Mouse (Mus musculus) embryo, embryonic 11 days (tissue): Measurements from ENCODE around the gene Mterf1a.
"Not testable (repeated sequence)": the region's sequence is repeated elsewhere in the genome, so short reads cannot be mapped to it uniquely, and the experiment has no call there.

ENCODE experiments used
- DNase-seq: peaks from one replicate; pipeline ENCODE4 v3.0.0-alpha.2; 2015

Gene Mterf1a

GRCm38 (mm10) chr5:3893459-3894293, at the start of gene Mterf1a:
Gene Mterf1a (minus strand): TSS chr5:3893933.
- DNase-seq, result peak; percentile 7

GRCm38 (mm10) chr5:3943169-3943568, 49.4 kb upstream of the Mterf1a start:
- DNase-seq, result not testable (repeated sequence)

GRCm38 (mm10) chr5:3941240-3941639, 47.5 kb upstream of the Mterf1a start:
- DNase-seq, result no peak

DNA sequence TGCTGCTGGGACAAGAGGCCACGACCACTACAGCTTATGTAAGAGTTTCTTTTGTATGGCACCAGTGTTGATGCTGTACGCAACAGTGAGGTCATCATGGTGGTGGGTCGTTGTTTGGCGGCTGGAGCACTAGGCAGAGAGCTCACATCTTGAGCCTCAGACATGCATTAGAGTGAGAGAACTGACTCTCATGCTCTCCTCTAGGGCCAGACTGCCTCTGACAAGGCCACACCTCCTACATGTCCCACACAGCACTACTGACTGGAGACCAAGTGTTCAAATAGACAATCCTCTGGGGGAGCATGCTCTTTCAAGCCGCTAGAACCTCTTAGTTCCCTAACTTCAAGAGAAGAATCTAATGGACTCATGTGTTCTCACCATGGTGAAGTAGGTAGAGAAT, 45.6 kb upstream of the Mterf1a start:
- no peak for DNase-seq

- no peak for DNase-seq
These were observed 45.2 kb upstream of the Mterf1a start for GRCm38 (mm10) chr5:3938905-3939304.

DNA sequence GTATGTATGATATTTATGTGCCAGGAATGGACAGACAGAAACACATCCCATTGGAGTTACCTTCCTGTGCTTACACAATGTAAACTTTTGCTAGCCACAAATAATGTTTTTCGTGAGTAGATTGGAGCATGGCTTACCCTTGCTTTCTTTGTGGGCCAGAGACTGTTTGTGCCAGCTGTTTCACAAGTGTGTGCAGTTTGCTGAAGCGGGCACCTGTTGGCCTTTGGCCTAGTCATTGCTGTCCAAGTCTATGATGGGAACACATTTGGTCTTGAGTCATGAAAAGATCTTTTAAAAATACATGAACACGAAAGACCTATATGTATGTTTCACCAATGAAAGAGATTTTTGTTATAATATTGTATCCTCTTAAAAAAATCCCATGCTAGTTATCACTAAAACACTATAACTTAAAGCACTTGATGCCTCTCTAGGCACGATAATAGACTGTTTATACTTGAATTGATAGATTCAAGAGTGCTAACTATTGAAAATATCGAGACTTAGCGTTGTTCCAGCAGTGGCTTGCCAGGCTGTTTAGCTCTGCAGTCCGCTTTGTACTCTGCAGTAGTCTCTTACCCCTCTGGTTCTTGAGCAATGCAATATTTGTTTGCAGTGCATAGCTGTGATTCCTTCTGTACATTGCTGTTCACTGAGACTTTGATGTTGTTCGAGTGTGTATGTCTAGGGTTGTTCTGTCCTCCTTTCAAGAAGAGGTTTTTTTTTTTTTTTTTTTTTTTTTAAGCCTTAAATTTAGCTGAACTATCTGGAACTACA, 42.2 kb upstream of the Mterf1a start:
- DNase-seq, result no peak

- DNase-seq, result no peak
These were observed 41.5 kb upstream of the Mterf1a start for GRCm38 (mm10) chr5:3935266-3935665.

DNA sequence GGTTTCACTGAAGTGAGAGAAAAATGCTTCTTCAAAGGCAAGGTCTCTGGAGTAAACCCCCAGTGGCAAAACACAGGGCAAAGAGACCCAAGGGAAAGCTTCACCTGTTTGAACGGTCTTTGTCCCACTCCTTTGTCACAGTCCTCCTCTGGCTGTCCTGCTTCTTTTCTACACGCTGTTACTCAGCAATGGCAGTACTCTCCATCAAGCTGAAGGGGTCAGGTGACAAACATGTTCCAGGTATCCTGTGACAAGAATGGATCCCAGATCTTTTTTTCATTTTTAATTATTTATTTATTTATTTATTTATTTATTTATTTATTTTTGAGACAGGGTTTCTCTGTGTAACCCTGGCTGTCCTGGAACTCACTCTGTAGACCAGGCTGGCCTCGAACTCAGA, 39.8 kb upstream of the Mterf1a start:
- no peak for DNase-seq

GRCm38 (mm10) chr5:3931636-3932035, 37.9 kb upstream of the Mterf1a start:
- no peak for DNase-seq

DNA sequence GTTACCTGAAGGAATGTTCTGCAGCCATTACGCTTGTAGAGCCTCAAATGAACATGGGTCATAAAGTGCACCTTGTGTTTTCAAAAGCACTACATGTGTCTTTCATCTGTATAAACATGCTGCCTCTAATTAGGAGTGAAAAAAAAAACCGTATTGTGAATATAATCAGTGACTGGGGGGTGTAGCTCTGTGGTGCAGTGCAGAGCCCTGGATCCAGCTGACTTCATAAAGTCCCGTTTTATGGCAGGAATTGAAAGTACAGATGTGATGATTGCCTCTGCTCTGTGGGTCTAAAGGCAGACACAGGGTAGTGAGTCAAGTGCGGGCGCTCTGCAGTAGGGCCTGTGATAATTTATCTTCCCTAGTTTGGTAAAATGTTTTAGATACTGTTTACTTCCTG, 37.0 kb upstream of the Mterf1a start:
- no peak for DNase-seq

- DNase-seq, result peak; percentile 68
These were observed 34.9 kb upstream of the Mterf1a start for GRCm38 (mm10) chr5:3928690-3929046.

GRCm38 (mm10) chr5:3927801-3928689, 34.3 kb upstream of the Mterf1a start, which contains the start of gene Akap9:
Gene Akap9 (plus strand): TSS chr5:3928054.
- DNase-seq, result peak; percentile 81

- DNase-seq, result peak; percentile 16
These were observed 32.9 kb upstream of the Mterf1a start for GRCm38 (mm10) chr5:3926666-3927065.

DNA sequence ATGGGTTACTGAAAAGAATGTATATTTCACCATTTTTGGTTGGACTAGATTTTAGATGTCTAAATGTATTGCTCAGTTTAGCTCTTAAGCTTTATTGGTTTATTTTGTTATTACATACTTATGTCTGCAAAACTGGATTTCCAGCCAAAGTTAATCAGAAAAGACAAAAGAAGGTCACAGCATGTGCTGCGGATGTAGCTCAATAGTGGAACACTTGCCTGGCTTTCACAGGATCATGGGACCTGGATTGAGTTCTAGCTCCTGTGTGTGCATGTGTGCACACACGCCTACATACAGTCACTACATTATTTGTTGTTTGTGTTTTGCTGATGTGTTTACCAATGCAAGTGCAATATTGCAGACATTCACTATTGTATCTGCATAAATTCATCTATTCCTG, 28.6 kb upstream of the Mterf1a start:
- DNase-seq, result no peak

DNA sequence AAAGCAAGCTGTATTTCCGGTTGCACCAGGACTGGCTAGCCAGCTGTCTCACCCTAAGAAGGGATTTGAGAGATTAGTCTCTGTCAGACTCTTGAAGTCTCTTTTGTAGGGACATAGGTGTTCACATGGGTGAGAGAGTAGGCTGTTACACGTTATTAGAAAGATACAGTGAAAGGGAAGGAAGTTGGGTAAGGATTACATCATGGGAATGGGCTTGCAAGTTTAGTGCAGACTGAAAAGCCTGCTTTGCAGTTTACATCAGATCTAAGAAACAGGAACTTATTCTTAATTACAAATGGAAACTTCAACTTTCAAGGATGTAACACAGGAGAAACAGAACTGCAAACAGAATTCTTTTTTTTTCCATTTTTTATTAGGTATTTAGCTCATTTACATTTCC, 11.7 kb upstream of the Mterf1a start:
- DNase-seq, result no peak

GRCm38 (mm10) chr5:3894294-3894619, 524 bp upstream of the Mterf1a start:
- DNase-seq, result not testable (repeated sequence)

DNA sequence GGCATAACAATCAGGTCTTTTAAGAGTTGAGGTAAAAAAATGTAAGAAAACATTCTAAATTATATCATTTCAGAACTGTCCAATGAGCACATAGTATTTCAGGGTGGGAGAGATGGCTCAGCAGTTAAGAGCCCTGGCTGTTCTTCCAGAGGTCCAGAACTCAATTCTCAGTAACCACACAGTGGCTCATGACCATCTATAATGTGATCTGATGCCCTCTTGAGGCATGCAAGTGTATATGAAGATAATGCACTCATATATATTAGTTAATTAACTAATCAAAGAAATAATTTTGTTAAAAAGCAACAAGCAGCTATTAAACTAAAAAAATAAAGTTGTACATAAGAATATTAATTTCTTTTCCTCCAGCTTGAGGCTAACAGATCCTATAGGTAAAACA, 4.5 kb downstream of the Mterf1a start:
- no peak for DNase-seq

DNA sequence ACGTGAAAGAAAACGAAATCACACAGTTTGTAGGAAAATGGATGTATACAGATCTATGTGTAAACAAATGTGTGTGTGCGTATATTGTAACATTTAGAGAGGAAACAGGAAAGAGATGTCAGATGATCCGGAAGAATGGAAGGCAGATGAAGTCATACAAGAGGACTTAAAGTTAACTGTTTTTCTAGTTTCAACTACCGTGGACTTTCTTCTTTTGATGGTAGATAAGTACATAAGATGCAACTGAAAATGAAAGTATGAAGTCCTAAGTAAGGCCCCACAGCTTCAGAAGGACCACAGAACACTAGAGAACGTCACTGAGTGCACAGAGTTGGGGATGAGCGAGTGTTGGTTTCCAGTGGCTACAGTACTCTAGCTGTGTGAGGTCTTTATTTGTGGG, 6.9 kb downstream of the Mterf1a start:
- not testable (repeated sequence) for DNase-seq

GRCm38 (mm10) chr5:3873485-3873884, 20.2 kb downstream of the Mterf1a start:
- no peak for DNase-seq

- DNase-seq, result no peak
These were observed 21.4 kb downstream of the Mterf1a start for GRCm38 (mm10) chr5:3872348-3872747.

GRCm38 (mm10) chr5:3870161-3870560, 23.6 kb downstream of the Mterf1a start:
- no peak for DNase-seq

DNA sequence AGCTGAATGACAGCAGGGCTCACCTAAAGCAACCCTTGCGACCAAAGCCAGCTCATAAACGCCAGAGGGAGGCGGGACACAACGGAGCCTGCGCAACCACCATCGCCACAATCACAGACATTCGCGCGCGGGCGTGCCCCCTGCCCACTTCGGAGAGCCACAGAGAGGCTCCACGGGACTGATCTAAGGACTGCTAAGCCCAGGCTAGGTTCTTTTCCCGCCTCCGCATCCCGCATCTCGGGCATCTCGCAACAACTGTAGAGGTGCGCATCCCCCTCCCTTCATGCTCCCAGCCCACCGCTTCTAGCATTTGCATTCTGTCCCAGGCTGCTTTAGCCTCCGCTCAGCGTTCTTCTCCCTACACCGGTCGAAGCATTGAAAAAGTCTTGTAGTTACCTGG, 48.7 kb downstream of the Mterf1a start, which contains the start of gene Lrrd1:
Gene Lrrd1, plus strand, starts transcription at position 148 of the 400 bp plus-strand sequence.
- peak; percentile 47 for DNase-seq
